Mouse (Mus musculus): ENCODE measurements around the gene Lrrc74a. TPM values are rescaled to one million over a fixed set of nuclear protein-coding genes. Genes with fewer than 3 reads are reported as not detected.

Lrrc74a gene
- polyA plus RNA-seq, 1 experiment from 2014 or later, result not detected

- H3K4me2 ChIP-seq, result peak overlapping the region; percentile 67
- H3K4me3 ChIP-seq (replicated peaks), result no peak overlapping the region
These were observed 66.2 kb downstream of the Lrrc74a start for GRCm38 (mm10) chr12:86800336-86800735.

GRCm38 (mm10) chr12:86800765-86801147 lies 66.6 kb downstream of the Lrrc74a start:
- H3K4me2 ChIP-seq, result peak overlapping the region; percentile 67
- ATAC-seq (ENCODE audit: insufficient read depth), result peak; percentile 70
- peaks cover 37% of the 10 kb centered on the region for H3K27me3 ChIP-seq
- 0% methylated on average over 7 of the region's 7 CpGs for WGBS (ENCODE audit: insufficient replicate concordance)
- no peaks in the 10 kb centered on the region for H3K36me3 ChIP-seq (replicated peaks)
- peak overlapping the region; percentile 75 for H3K27ac ChIP-seq (replicated peaks)
- H3K9ac ChIP-seq, result peak overlapping the region; percentile 32; the same call in 1 of the 2 replicates
- H3K9me3 ChIP-seq (replicated peaks), result no peaks in the 10 kb centered on the region
- H3K4me3 ChIP-seq (replicated peaks), result peak overlapping the region; percentile 31
- peaks cover 61% of the 10 kb centered on the region for H3K4me1 ChIP-seq (replicated peaks)

More at GRCm38 (mm10) chr12:86800336-86800735, 66.2 kb downstream of the Lrrc74a start:
- Histone ChIP-seq H3K27me3 (peaks cover 32% of the 10 kb centered on the region), H3K9ac (no peak overlapping the region), H3K27ac (replicated peaks) (peak overlapping the region; percentile 75), H3K4me1 (replicated peaks) (peaks cover 65% of the 10 kb centered on the region), H3K9me3 (replicated peaks) (no peaks in the 10 kb centered on the region), H3K36me3 (replicated peaks) (no peaks in the 10 kb centered on the region)
- ATAC-seq (ENCODE audit: insufficient read depth), result no peak
- 25% methylated on average over 4 of the region's 4 CpGs for WGBS (ENCODE audit: insufficient replicate concordance)

GRCm38 (mm10) chr12:86801148-86802004 lies 67.2 kb downstream of the Lrrc74a start:
- Histone ChIP-seq H3K9ac (peak overlapping the region; percentile 32; the same call in 1 of the 2 replicates), H3K36me3 (replicated peaks) (no peaks in the 10 kb centered on the region), H3K27me3 (peaks cover 43% of the 10 kb centered on the region), H3K4me1 (replicated peaks) (peaks cover 62% of the 10 kb centered on the region), H3K27ac (replicated peaks) (peak overlapping the region; percentile 75), H3K9me3 (replicated peaks) (no peaks in the 10 kb centered on the region), H3K4me3 (replicated peaks) (peak overlapping the region; percentile 31), H3K4me2 (peak overlapping the region; percentile 67)
- WGBS (ENCODE audit: insufficient replicate concordance), result 7% methylated on average over 23 of the region's 23 CpGs
- ATAC-seq (ENCODE audit: insufficient read depth), result peak; percentile 67

GRCm38 (mm10) chr12:86802005-86802671 lies 68.0 kb downstream of the Lrrc74a start:
- no peak for ATAC-seq (ENCODE audit: insufficient read depth)
- Histone ChIP-seq H3K9ac (no peak overlapping the region), H3K27ac (replicated peaks) (peak overlapping the region; percentile 75), H3K4me1 (replicated peaks) (peaks cover 63% of the 10 kb centered on the region), H3K4me2 (peak overlapping the region; percentile 67), H3K4me3 (replicated peaks) (peak overlapping the region; percentile 31; the same call in 1 of the 2 replicates), H3K27me3 (peaks cover 50% of the 10 kb centered on the region), H3K36me3 (replicated peaks) (no peaks in the 10 kb centered on the region), H3K9me3 (replicated peaks) (no peaks in the 10 kb centered on the region)
- 14% methylated on average over 17 of the region's 17 CpGs for WGBS (ENCODE audit: insufficient replicate concordance)

- Histone ChIP-seq H3K4me1 (replicated peaks) (peaks cover 63% of the 10 kb centered on the region), H3K27ac (replicated peaks) (no peak overlapping the region), H3K4me2 (no peak overlapping the region), H3K9ac (no peak overlapping the region), H3K27me3 (peaks cover 57% of the 10 kb centered on the region), H3K36me3 (replicated peaks) (no peaks in the 10 kb centered on the region), H3K9me3 (replicated peaks) (no peaks in the 10 kb centered on the region), H3K4me3 (replicated peaks) (no peak overlapping the region)
- 31% methylated on average over 3 of the region's 3 CpGs for WGBS (ENCODE audit: insufficient replicate concordance)
- ATAC-seq (ENCODE audit: insufficient read depth), result no peak
These were observed 68.7 kb downstream of the Lrrc74a start for GRCm38 (mm10) chr12:86802899-86803298.

GRCm38 (mm10) chr12:86803651-86804307 lies 69.6 kb downstream of the Lrrc74a start:
- H3K4me1 ChIP-seq (replicated peaks), result peaks cover 61% of the 10 kb centered on the region
- H3K36me3 ChIP-seq (replicated peaks), result no peaks in the 10 kb centered on the region
- H3K9me3 ChIP-seq (replicated peaks), result no peaks in the 10 kb centered on the region
- H3K4me2 ChIP-seq, result no peak overlapping the region
- no peak overlapping the region for H3K27ac ChIP-seq (replicated peaks)
- H3K9ac ChIP-seq, result no peak overlapping the region
- H3K4me3 ChIP-seq (replicated peaks), result no peak overlapping the region
- WGBS (ENCODE audit: insufficient replicate concordance), result 30% methylated on average over 6 of the region's 6 CpGs
- ATAC-seq (ENCODE audit: insufficient read depth), result no peak
- H3K27me3 ChIP-seq, result peaks cover 63% of the 10 kb centered on the region

- H3K36me3 ChIP-seq (replicated peaks), result no peaks in the 10 kb centered on the region
- H3K9ac ChIP-seq, result no peak overlapping the region
- 34% methylated on average over 4 of the region's 4 CpGs for WGBS (ENCODE audit: insufficient replicate concordance)
- H3K9me3 ChIP-seq (replicated peaks), result no peaks in the 10 kb centered on the region
- H3K27ac ChIP-seq (replicated peaks), result no peak overlapping the region
- H3K27me3 ChIP-seq, result peaks cover 63% of the 10 kb centered on the region
- H3K4me1 ChIP-seq (replicated peaks), result peaks cover 56% of the 10 kb centered on the region
- no peak overlapping the region for H3K4me3 ChIP-seq (replicated peaks)
- no peak overlapping the region for H3K4me2 ChIP-seq
- ATAC-seq (ENCODE audit: insufficient read depth), result no peak
These were observed 70.1 kb downstream of the Lrrc74a start for GRCm38 (mm10) chr12:86804308-86804700.

- Histone ChIP-seq H3K27me3 (peaks cover 63% of the 10 kb centered on the region), H3K9me3 (replicated peaks) (no peaks in the 10 kb centered on the region), H3K4me3 (replicated peaks) (no peak overlapping the region), H3K36me3 (replicated peaks) (no peaks in the 10 kb centered on the region), H3K9ac (no peak overlapping the region), H3K4me1 (replicated peaks) (peaks cover 52% of the 10 kb centered on the region), H3K27ac (replicated peaks) (no peak overlapping the region), H3K4me2 (no peak overlapping the region)
- 53% methylated on average over 2 of the region's 2 CpGs for WGBS (ENCODE audit: insufficient replicate concordance)
- ATAC-seq (ENCODE audit: insufficient read depth), result no peak
These were observed 70.7 kb downstream of the Lrrc74a start for GRCm38 (mm10) chr12:86804857-86805256.

- Histone ChIP-seq H3K9ac (no peak overlapping the region), H3K27me3 (peaks cover 63% of the 10 kb centered on the region), H3K9me3 (replicated peaks) (no peaks in the 10 kb centered on the region), H3K27ac (replicated peaks) (no peak overlapping the region), H3K36me3 (replicated peaks) (no peaks in the 10 kb centered on the region), H3K4me3 (replicated peaks) (no peak overlapping the region), H3K4me1 (replicated peaks) (peaks cover 48% of the 10 kb centered on the region), H3K4me2 (no peak overlapping the region)
- ATAC-seq (ENCODE audit: insufficient read depth), result no peak
- WGBS (ENCODE audit: insufficient replicate concordance), result 67% methylated on average over 4 of the region's 4 CpGs
These were observed 71.1 kb downstream of the Lrrc74a start for GRCm38 (mm10) chr12:86805315-86805714.

- WGBS (ENCODE audit: insufficient replicate concordance), result 19% methylated on average over 20 of the region's 20 CpGs
- Histone ChIP-seq H3K36me3 (replicated peaks) (no peaks in the 10 kb centered on the region), H3K27me3 (peaks cover 63% of the 10 kb centered on the region), H3K4me1 (replicated peaks) (peaks cover 47% of the 10 kb centered on the region), H3K4me3 (replicated peaks) (no peak overlapping the region), H3K9me3 (replicated peaks) (no peaks in the 10 kb centered on the region), H3K9ac (no peak overlapping the region), H3K27ac (replicated peaks) (no peak overlapping the region), H3K4me2 (no peak overlapping the region)
- no peak for ATAC-seq (ENCODE audit: insufficient read depth)
These were observed 72.1 kb downstream of the Lrrc74a start for GRCm38 (mm10) chr12:86806031-86806922.

Measured in liver, embryonic 15.5 days (tissue).